Comparison of ENCODE assay signal across 15 mouse cellular contexts in the genomic region with DNA sequence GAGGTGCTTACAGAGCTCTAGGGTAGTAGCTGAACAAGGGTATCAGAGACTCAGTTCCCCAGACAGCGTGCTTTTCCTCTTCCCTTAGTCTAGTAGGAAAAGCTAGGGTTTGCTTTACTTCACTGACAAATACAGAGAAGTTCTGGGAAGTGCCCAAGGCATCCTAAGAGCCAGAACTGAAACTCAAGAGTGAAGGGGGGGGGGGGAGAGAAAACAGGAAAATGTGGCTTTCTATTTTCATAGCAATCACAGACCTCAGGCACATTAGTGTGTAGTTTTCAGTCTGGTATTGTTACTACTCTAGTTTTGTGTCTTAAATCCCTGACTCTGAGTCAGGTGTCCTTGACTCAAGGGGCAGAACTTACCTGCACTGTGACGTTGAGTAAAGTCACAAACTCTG. TPM values are rescaled to one million over a fixed set of nuclear protein-coding genes. Genes with fewer than 3 reads are reported as not detected.
"Had no signal": no experiment of that assay in that cellular context is flagged by ENCODE, and none has a peak within 500 bp of the region (broad histone marks: within the 10 kb centered on the region; RNA-seq: fewer than 3 reads in every experiment).

No protein-coding gene starts in this region.

- H3K9me3 ChIP-seq: liver, embryonic 13.5 days had no signal

- DNase-seq: layer of hippocampus, adult 9-11 months; liver, embryonic 13.5 days; lung, adult 2 months; lung, postnatal 14 days; thymus, adult 2 months; thymus, postnatal 25 days had no signal

- H3K4me1 ChIP-seq: liver, embryonic 13.5 days had no signal

- H3K4me2 ChIP-seq: liver, embryonic 13.5 days; midbrain, embryonic 11.5 days had no signal

- H3K4me3 ChIP-seq: layer of hippocampus, adult 2 months; liver, embryonic 13.5 days had no signal

- H3K27ac ChIP-seq: kidney, postnatal 0 days; layer of hippocampus, adult 2 months; liver, embryonic 13.5 days; stomach, postnatal 0 days had no signal

- H3K27me3 ChIP-seq: liver, embryonic 13.5 days had no signal

- H3K9ac ChIP-seq: liver, embryonic 13.5 days had no signal

- H3K36me3 ChIP-seq: liver, embryonic 13.5 days had no signal

RNA-seq across cellular contexts. Expression of a gene that starts 7.3 kb away (rescaled TPM):
- total RNA-seq: liver, adult 2 months; megakaryocyte-erythroid progenitor cell, adult 5-6 weeks had no signal
- polyA plus RNA-seq: large intestine, adult 2 months; liver, adult 2 months; liver, embryonic 13.5 days; liver, embryonic 16.5 days; midbrain, embryonic 11.5 days; neural tube, embryonic 11.5 days had no signal
